Mouse (Mus musculus) megakaryocyte progenitor cell, adult 5-6 weeks (primary cell): Measurements from ENCODE around the gene Gpr155. TPM values are rescaled to one million over a fixed set of nuclear protein-coding genes. Genes with fewer than 3 reads are reported as not detected.

ENCODE experiments used
- ATAC-seq: replicated peaks from 2 replicates; pipeline ENCODE4 v1.8.0; 2016; ENCODE audit warnings: mild to moderate bottlenecking, moderate TSS enrichment, inconsistent platforms; ENCODE audit not compliant: poor library complexity
- total RNA-seq, 2 experiments: library from RNA; stranded (forward) in 1 of 2; stranded (reverse) in 1 of 2; fragments of 157-497, 149-512 nt in 1 of 2; fragments of 200-1000 nt in 1 of 2; gene quantifications; 2 replicates each; pipeline versions ENCODE4 v1.2.3 to v1.2.4; 2015 to 2017

Gene Gpr155
- total RNA-seq, 2 experiments from 2014 or later, result 1.1 to 1.8 TPM

DNA sequence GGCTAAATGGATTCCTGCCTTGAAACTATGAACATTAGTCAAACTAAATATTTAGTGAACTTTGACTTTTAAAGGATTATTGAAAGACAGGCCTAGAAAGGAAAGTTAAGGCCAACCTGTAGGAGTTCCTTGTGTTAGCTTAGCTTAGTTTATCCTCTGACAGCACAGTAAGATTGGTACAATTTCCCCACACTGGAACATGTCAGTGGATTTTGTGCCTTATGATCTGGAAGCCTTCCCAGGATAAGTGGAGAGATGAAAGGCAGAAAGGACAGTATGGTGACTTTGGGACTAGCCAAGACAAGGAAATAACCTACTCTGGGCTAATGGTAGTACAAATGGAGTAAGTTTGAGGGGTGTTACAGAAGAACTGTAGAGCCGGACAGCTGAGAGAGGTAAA lies 1.4 kb upstream of the Gpr155 start:
- ATAC-seq, result no peak

DNA sequence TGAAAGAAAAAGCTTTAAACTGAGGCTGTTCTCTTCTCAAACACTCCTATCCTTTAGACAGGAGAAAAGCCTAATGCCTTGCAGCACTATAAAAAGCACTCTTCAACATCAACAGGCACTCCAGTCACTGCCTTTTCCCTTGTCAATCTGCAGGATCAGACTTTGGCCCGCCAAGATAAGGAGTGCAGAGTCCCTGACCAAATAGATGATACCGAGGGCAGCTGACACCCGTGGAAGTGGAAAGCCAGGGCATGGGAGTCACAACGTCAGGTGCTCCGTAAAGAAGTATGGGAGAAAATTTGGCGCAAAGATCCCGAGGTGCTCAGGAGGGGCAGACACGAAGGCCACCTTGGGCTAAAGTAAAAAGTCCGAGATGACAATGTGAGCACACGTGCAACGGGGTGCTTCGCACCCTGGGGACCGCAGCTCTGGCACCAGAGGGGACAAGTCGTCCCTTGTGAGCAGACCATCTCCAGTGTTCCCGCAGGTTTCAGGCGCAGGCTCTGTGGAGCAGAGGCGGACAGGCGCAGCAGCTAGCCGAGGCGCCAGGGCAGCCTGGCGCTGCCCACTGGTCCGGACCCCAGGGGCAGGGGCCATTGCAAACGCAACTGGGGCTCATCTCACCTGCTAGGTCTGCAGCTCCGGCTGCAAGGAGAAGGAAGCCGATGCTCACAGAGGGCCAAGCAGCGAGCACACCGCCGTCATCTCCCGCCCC lies 574 bp downstream of the Gpr155 start:
- no peak; the same call in 1 of the 2 replicates for ATAC-seq

DNA sequence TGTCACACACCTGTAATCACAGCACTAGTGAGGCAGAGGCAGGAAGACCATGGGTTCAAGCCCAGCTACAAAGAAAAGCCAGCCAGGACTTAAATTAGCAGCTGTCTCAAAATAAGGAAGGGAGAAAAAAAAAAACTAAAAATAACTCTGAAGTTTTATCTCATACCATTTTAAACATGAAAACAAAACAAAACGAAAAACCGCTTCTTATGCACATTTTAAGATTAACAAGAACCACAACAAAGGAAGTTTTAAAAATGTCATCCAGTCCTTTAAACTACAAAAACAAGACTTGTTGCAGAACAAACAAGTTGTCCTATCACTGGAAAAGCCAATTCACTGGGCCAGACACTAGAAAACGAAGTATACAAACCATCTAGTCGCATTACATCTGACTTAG lies 1.2 kb downstream of the Gpr155 start:
- no peak for ATAC-seq

DNA sequence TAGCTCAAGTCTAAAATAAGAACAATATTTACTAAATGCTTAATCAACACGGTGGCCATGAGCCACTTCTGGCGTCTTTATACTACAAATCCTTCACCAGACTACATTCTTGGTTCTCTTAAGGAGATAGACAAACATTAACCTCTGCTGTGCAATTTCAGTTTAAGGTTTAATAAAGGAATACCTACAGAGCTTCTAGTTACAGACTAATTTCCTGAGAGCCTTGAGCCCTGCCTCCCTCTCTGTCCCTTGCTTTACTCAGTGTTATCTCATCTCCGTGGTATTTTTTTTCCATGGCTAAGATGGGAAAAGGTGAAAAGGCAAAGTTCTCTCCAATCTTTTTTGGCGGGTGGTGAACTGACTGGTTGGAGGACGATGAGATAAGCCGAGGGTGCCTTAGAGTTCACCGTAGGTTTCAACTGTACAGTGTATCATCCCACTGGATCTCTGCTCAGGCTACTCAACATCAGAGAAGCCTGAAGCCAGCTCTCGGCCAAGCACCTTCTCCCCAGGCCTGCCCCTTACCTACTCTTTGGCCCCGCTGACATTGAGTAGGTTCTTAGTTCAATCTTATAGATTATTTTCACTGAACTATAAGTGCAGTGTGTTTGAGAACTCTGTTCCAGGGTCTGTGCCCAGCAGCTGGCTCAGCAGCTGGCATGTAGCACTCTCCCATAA lies 5.9 kb downstream of the Gpr155 start:
- ATAC-seq, result no peak

DNA sequence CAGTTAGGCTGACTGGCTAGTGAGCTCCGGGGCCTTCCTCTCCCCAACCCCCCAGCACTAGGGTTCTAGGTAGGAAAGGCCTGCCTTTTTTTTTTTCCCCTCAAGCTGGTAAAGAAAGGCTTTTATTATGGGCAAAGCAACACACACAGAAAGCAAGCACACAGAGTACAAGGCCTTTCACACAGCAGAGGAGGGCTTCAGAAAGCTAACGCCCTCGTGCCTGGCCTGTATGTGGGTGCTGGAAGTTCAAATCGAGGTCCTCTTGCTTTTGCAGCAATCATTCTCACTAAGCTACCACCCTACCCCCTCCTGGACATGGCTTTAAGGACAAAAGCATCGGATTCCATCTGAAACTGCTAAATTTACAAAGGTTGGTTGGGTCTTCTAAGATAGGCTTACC lies 6.7 kb downstream of the Gpr155 start:
- ATAC-seq, result no peak

DNA sequence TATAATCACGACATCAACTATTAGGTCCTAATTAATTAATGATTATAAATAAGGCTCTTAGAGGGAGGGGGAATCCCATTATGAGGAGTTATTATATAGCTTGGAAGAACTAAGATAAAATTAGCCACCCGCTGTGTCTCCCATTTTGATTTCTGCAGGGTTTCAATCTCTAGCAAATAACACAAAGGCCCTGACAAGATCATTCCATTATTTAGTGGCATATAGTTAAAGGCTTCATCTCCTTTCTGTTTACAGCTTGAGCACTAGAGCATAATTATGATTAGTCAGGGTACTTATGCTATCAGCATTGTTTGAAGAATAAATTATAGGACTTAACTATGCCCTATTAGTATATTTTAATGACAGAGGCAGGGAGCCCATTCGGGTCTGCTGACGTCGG lies 8.0 kb downstream of the Gpr155 start:
- no peak for ATAC-seq

DNA sequence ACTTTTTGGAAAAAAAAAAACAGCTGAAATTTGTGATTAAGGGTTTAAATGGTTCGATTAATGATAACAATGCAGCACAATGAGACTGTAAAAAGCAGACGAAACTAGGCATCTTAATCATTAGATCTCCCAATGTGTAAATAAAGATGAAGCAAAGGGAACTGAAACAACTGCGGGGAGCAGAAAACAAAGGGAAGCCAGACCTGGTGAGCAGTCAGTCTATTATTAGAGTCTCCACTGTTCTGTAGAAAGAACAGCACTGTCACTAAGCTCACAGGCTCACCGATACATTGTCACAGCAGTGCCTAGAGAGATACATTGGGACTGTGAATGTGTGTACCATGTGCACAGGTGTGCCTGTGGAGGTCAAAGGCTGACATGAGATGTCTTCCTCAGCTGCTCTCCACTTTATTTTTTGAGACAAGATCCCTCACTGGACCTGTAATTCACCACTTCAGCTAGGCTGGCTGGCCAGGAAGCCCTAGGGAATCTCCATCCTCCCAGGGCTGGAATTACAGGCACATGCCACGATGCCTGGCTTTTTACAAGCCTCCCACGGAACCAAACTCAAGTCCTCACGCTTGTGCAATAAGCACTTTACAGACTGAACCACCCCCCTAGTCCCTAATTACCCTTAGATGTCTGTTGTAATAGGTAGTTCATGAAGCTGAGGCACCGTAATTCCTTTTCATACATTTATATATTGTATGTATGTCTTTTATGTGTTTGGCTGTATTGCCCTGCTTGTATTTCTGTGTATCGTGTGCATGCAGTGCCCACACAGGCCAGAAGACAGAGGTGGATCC lies 14.6 kb downstream of the Gpr155 start:
- ATAC-seq, result peak; percentile 70

DNA sequence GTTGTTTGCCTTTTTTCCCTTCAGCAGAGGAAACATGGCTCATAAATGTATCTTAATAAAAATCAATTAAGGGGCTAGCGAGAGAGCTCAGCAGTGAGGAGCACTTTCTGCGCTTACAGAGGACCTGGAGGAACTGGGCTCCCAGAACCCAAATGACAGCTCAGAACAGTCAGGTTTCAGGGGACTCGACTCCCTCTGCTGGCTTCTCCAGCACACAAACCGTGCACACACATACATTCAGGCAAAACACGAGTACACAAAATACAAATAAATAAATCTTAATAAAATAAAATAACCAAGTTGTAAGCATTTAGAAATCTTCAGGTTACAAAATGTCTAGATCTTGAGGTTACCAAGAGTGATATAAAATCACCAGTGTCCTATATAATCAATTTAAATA lies 22.9 kb downstream of the Gpr155 start:
- ATAC-seq, result no peak

DNA sequence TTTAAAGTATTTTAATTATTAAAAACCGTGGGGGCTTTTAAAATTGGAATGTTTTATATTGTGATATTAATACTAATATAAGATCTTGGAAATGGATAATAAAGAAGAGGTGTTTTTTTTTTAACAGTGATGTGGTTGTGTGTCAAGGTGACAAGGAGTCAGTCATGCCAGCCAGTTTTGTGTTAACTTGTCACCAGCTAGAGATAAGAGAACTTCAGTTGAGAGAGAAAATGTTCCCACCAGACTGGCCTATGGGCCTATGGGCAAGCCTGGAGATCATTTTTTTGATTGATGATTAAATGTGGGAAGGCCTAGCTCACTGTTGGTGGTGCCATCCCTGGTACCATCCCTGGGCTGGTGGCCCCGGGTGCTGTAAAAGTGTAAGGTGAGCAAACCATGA lies 25.8 kb downstream of the Gpr155 start:
- ATAC-seq, result 0 out of 2 replicates have a peak, but pooled peaks have one; percentile 9

DNA sequence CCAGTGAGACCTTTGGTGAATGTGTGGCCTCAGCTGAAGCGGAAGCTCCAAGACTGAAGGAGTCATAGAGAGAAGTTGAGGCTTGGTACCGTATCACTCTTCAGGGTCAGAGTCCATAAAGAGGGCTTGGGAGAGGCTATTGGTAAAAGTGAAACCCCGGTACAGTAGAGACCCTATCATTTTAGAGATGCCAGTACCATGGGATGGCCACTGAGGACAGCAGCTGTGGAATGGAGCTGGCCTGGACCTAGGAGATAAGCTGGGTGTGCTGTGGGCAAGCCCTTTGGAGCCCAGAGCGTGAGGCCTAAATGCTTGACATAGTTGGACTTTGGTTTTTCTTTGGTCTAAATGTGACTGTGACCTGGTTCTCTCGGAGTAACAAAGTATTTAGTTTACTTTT lies 26.4 kb downstream of the Gpr155 start:
- ATAC-seq, result peak; percentile 86

DNA sequence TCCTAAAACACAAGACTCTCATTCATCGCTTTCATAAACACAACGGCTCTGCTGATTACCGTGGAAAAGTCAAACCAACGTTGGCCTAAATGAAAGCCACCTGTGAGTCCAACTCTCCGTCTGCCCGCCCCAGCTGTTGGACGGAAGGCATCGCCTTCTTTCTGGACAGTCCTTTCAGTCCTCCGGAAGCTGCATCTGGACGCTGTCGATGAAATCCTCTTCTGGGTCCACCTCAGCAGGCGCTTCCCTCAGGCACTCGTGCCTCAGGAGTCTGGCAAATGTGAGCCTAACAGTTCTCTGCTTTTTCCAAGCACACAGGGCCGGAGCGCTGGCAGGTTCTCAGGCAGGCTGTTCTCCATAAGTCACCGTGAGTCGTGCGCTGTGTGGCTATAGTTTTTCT lies 29.4 kb downstream of the Gpr155 start:
- no peak for ATAC-seq

DNA sequence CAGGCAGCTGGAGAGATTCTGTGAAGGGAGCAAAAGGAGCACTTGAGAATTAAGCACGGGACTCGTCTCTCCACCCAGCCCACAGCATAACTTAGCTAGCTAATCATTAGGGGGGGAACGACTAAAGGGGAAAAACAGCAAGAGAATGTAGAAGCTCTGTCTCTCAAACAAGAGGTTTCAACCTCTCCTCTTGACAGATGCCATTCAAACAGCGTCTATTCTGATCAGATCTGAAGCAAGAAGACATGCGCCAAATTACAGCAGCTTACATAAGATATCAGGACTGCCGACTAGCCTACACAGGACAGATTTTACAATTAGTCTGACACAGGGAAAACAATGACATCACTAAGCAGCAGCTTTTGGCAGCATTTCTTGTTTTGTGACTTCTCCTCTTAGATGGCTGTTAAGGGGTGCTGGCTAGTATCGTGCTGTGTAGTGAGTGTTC lies 34.4 kb downstream of the Gpr155 start:
- no peak for ATAC-seq

DNA sequence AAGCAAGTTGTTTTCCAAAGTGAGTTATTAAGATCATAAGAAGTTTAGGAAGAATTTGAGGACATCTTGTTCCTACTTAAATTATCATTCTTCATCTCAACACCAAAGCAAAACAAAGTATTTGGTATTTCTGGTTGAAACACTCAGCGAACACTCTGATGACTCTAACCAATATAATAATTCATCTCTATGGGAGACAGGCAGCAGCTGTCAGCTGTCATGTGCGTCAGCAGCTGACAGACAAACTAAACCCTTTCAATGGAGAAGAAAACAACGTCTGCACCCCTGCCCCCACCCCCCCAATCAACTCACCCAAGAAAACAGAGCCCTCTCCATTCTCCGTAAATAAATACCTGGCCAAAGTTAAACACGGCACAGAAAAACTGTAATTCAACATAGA lies 34.9 kb downstream of the Gpr155 start:
- no peak for ATAC-seq

DNA sequence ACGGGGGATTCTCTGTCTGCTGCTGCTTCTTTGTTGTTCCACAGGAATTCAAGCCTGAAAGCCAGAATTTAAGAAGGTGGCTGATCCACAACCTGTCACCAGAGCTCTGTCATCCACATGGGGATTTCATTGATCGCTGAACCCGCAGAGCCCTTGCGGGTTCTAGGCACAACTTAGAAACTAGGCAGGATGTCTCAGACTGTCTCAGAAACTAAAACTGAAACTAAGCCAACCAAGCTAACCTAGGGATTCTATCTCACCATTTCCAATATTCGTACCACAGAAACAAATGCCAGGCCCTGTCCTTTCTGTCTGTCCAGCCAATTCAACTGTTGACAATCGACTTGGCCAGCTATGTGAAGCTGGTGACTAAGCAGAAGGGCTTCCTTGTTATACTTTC lies 38.2 kb downstream of the Gpr155 start:
- no peak for ATAC-seq

DNA sequence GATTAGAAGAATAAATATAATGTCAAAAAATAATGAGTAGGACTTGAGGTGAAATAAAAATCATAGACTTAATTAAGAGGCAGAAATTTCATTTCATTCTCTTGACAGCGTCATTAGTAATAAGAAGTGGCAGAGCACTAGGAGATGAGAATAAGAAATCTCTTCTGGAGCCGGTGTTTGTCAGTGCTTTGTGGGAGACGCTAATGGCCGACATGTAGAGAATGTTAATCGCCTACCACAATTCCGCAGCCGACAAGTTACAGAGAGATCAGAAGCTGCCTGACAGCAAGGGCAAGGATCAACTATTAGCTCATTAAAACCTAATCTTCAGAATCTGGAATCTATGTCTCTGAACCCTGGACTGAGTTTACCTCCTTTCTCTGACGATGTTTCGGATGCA lies 38.6 kb downstream of the Gpr155 start:
- ATAC-seq, result no peak

DNA sequence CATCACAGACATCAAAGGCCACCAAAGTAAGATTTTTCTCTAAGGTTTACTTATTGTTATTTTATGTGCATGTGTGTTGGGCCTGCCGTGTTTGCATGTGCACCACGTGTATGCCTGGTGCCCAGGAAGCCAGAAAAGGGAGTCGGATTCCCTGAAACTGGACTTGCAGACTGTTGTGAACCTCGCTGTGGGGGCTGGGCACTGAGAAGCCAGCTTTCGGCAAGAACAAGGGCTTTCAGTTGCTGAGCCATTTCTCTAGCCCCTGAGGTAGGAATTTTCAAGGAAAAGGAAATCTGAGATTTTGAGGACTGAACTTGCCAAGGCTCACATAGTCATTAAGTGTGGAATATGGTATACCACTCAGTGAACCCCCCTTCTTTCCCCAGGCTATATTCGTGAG lies 39.2 kb downstream of the Gpr155 start:
- no peak for ATAC-seq

DNA sequence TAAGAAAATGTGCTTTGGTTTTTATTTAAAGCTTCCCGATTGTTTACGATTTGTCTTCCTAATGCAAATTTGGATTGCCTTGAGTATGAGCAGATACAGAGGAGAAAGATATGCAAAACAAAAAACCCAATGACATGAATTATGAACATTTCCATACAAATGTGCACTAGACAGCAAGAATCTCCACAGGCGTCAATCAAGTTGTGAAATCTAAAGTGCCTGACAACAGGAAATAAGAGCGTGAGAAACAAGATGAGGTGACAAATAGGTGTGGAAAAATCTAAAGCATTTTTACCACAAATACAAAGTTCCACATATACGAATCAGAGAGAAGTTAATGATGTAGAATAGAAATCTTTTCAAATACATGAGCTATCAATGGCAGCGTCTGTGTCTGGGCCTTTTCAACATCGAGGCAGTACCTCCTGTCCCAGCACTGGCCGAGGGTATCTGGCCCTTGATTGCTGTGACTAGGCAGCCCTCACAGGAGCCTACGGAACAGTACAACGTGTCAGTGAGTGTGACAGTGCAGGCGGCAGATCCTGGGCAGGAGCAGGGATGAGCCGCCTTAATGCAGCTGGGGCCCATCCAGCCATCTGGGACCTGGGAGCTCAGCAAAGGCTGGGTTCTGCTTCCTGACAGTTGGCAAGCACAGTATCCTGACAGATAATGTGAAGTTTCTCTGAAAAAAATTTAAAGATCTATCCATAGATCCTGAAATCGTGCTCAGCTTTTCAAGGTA lies 39.9 kb downstream of the Gpr155 start:
- ATAC-seq, result no peak

DNA sequence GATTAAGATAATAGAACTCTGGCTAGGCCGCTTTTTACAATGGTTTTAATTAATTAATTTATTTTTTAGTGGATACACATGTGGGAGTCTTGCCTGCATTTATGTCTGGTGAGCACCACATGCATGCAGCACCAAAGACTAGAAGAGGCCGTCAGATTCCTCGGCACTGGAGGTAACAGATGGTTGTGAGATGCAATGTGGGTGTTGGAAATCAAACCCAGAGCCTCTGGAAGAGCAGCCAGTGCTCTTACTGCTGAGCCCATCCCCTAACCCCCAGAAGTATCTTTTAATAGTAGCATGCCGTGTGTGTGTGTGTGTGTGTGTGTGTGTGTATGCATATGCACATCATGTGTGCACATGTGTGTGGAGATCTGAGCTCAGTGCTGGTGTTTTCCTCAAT lies 41.2 kb downstream of the Gpr155 start:
- ATAC-seq, result no peak

DNA sequence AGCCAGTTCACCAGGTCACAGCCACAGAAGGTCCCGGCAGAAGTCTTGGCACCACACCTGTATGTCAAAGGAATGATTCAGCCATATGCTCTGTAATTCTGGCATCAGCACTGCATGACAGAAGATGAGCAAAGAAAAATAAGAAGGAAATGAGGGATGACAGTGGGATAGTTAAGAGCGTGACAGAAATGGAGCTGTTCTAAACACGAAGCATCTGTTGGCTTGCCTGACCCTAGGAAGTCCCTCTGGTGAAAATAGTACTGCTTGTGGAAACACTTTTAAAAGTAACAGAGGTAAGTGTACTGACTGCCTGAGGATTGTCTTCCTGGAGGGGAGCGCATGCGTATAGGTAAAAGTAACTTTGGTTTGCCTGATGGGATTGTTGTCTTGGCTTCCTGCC lies 42.7 kb downstream of the Gpr155 start:
- ATAC-seq, result no peak

DNA sequence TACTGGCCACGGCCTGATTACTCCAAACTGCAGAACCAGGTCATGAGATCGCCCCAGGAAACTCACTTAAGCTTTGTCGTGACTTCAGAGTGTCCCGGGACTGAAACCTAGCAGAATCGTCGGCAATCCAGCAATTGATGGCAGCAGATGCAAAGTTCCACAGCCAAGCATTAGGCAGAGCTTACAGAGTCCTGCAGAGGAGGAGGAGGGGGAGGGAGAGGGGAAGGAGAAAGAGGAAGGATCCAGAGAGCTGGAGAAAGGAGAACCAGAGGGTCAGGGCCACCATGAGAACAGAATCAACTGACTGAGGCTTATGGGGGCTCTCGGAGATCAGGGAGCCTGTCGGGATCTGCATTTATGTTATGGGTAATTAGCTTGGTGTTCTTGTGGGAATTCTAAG lies 48.0 kb downstream of the Gpr155 start:
- peak; percentile 75 for ATAC-seq

DNA sequence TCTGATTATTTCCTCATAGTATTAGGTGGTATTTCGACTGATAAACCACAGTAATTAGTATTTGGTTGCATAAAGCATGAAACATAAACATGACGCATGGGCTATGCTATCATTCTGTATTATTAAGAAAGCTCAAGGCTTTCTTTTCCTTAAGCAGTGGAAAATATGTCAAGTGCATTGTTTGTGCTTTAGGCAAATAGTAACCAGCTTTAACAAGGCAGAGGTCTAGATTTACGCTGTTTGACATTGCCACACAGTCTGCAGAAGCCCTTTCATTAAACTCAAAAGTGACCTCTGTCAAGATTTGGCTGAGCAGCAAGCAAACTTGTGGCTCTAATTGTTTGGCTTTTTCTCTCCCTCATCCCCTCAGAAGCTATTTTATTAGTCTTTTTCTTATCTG lies 50.4 kb downstream of the Gpr155 start:
- no peak for ATAC-seq
